Mouse (Mus musculus) cerebellum, postnatal 10 days (tissue): ENCODE measurements around the gene Vmn2r27.

ENCODE experiments used
- DNase-seq, 2 experiments: peaks; one replicate each; pipeline ENCODE4 v3.0.0; 2021; ENCODE audit warnings: mixed read lengths in 2 of 2

Vmn2r27 gene

DNA sequence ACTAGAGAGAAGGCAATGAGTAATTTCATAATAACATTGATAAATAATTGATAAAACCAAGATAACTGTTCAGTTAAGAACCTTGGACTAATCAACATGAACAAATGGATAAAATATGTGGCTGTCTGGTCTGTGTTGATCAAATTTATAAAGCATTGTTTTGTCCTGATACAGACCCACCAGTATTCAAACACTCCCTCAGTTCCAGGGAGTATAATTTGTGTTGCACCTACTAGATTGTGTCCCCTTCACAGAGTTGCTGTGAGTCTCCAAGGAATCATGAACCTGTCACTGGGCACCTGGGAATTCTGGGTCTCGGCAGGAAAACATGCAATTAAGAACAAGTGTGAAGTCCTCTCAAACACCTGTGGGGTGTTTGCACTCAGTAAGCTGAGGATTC lies at the start of gene Vmn2r27:
Gene Vmn2r27, minus strand, starts transcription at position 101 of the 400 bp plus-strand sequence.
- DNase-seq: no peak

- no peak for DNase-seq
Observed at GRCm38 (mm10) chr6:124278291-124278690, 46.6 kb upstream of the Vmn2r27 start.

DNA sequence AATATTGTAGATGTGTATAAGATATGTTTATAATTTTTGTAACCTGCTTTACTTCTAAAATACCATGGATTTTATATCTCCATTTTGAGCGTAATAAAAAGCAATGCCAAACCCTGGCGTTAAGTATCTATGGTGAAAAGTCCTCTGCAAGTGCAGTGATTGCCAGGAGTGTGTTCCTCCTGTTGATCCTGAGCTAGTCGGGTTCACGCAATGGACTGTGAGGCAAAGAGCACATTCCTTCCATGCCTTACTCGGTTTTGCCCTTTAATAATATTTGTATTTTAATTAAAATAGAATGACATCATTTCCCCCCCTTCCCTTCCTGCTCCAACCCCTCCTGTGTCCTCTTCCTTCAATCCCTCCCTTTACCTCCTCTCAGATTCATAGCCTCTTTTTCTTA lies 46.0 kb upstream of the Vmn2r27 start:
- no peak for DNase-seq

DNA sequence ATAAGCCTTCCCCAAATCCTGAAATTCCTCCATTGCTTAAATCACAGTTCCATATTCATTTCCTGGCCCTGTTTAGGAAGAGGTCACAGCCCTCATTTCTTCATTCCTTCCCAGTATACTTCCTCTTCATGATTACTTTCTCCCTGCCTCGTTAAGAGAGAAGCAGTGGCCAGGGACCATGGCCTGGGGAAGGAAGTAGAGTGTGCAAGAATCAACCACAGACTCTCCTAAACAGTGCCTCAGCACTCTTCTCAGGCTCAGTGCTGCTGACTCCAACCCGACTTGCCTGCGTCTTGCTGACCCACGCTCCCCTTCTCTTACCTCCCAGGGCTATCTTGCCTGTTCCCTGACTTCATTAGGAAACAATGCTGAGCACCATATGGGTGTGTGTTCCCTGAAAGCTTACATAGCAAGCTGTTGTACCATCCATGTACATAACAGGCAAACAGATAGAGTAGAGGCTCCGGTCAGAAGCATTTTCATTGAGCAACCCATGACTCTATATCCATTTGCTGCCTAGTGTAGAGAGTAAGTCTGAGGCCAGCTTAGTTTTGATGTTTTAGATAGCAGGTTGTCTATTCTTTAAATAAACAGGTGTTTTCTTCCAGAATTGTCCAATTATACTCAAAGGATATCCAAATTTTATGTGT lies 41.7 kb upstream of the Vmn2r27 start:
- DNase-seq: no peak

DNA sequence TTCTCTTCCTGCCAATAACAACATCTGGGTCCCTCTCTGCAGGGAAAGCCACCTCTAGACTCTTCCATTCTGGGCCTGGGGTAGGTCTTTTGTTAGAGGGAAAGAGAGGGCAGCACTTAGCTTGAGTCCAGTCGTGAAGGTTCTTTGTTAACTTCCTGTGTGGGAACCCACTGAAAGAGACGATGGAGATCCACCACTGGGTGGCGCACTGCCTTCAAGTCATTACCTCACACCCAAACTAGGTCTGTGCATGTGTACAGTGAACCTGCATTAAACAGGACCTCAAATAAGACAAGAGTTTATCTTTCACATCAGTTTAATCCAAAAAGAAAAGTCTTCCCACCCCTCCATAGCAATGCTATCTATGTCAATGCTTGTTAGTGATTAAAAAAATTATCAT lies 31.0 kb upstream of the Vmn2r27 start:
- peak; percentile 85 to 88 for DNase-seq

DNA sequence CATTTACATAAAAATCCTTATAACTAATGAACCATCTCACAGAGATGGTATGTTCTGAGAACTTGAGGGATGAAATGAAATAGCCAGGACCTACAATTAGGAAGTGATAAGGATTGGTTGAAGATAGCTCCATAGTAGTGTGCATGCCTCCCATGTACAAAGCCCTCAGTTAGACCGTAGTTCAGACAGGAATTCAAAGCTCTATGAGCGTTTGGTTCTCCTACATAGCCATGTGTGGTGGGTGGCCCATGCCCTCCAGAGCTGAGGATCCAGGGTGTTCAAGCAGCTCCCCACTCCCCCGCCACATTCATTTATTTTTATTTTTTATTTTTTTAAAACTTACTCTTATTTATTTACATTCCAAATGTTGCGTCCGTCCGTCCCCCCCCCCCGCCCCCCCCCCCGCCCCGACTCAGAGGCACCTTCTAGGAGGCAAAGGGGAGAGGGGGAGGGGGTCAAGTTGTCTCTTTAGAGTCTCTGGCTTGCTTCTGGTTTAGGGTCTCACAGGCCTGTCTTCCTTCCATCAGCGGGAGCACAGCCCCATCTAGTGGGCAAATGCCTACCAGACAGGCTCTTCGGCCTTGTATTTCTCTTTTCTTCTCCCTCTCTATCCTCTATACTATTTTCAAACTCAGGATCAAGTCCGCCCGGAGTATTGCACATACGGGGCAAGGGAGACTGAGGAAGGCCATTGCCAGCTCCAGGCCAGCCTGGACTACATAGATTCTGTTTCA lies 28.7 kb upstream of the Vmn2r27 start:
- DNase-seq: peak; percentile 90 to 91

DNA sequence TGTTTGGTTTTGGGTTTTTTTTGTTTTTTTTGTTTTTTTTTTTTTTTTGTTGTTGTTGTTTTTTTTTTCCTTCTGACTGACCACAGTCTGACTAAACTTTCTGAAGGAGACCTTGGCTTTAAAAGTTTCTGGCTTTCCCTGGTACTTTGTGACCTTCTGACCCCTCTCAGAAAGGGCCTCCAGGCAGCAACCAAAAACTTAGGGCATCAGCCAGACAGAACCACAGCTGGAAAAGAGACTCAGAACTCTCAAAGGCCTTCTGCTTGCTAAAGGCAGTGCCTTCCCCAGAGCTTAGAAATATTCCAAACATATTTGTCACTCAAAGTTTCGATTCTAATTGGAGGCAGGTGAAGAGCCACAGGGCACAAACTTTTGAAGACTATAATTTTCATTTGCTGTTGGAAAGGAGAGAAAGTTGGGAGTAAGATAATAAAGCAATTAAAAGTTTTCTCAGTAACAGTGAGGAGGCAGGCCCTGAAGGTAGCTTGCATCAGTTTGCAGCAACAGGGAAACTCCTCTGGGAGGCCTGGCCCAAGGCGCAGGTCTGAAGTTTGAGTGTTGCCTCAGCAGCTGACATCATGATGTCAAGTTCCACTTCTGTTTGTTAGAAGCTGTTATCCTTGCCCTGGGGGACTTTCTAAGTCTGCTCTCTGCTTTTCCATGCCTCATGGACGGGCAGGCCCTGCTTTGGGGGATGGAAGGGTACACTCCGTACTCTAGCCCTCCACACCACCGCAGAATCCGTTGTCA lies 24.2 kb upstream of the Vmn2r27 start:
- DNase-seq: no peak

- DNase-seq: no peak
Observed at GRCm38 (mm10) chr6:124202116-124202515, 29.5 kb downstream of the Vmn2r27 start.

GRCm38 (mm10) chr6:124168499-124169257 lies 63.0 kb downstream of the Vmn2r27 start:
- DNase-seq: peak; percentile 57 to 68

- peak; percentile 51 to 60 for DNase-seq
Observed at GRCm38 (mm10) chr6:124166596-124166995, 65.1 kb downstream of the Vmn2r27 start.

DNA sequence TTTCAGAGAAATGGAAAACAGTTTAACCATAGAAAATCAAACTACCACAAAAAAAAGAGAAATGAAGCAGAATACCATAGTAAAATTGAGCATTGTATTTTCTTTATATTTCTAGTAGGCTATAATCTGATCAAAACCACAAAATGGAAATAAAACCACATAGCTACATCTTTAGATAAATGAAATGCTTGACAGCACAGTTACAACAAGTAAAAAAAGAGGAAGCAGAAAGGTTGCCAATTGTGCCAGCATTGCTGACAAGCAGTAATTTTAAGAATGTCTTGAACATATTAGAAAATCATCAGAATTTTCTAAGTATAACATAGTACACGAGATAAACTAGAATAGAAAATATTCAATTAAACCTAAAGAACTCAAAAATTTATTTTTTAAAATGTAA lies 81.8 kb downstream of the Vmn2r27 start:
- no peak for DNase-seq
